Mouse (Mus musculus): ENCODE data around the gene Foxg1. TPM values are rescaled to one million over a fixed set of nuclear protein-coding genes. Genes with fewer than 3 reads are reported as not detected.

Gene Foxg1
- total RNA-seq, 2 experiments from 2014 or later, result 0.12 TPM; not detected in 1

GRCm38 (mm10) chr12:49417963-49418362 lies 35.5 kb downstream of the Foxg1 start:
- DNase-seq, result no peak

Other genes with a start within 250 kb of the Foxg1 start
- gene Gm43517, start 2.5 kb downstream of the Foxg1 start, total RNA-seq (2021), result not detected